Mouse (Mus musculus): Measurements from ENCODE around the gene Gstm7. TPM values are rescaled to one million over a fixed set of nuclear protein-coding genes. Genes with fewer than 3 reads are reported as not detected.

The Gstm7 gene
- total and polyA plus RNA-seq, 2 experiments from 2014 or later: 29.8 to 39.0 TPM

GRCm38 (mm10) chr3:107928691-107929090 lies 2.9 kb downstream of the Gstm7 start:
- Histone ChIP-seq H3K36me3 (ENCODE audit: insufficient read depth, low read length) (no peaks in the 10 kb centered on the region), H3K4me3 (ENCODE audit: low read length) (no peak overlapping the region), H3K4me2 (ENCODE audit: low read depth, low read length) (no peak overlapping the region), H3K27me3 (ENCODE audit: insufficient read depth, low read length) (no peaks in the 10 kb centered on the region), H3K9me3 (ENCODE audit: low read length) (no peaks in the 10 kb centered on the region), H3K27ac (no peak overlapping the region), H3K4me1 (ENCODE audit: insufficient read depth, low read length) (peaks cover 5% of the 10 kb centered on the region; the same call in 1 of the 2 replicates), H3K9ac (replicated peaks; ENCODE audit: low read length) (no peak overlapping the region)
- ATAC-seq: no peak
- TF ChIP-seq CTCF (IDR thresholded peaks at IDR 0.05; ENCODE audit: low read depth): no peak
- DNase-seq (ENCODE audit: low spot score): no peak
- 77% methylated on average over 11 of the region's 11 CpGs for WGBS

DNA sequence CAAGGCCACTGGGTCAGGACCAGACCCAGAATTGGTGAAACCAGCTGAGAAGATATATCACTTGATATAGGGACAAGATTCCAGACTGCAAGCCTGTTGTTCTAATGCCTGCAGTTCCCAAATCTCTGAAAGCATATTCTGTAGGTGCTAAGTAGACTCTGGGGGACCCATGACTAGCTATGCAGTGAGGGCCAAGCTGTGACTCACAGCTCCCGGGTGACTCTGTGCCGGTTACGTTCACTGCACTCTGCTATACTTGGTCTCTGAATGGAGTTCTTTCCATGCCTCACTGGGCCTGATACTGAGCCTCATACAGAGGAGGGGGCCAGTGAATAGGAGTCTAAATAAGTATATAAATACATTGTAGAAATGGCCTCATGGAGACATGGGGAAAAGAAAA lies 3.8 kb downstream of the Gstm7 start:
- DNase-seq (ENCODE audit: low spot score) (peak; percentile 4), ATAC-seq (no peak)
- Histone ChIP-seq H3K9ac (replicated peaks; ENCODE audit: low read length) (no peak overlapping the region), H3K36me3 (ENCODE audit: insufficient read depth, low read length) (no peaks in the 10 kb centered on the region), H3K9me3 (ENCODE audit: low read length) (no peaks in the 10 kb centered on the region), H3K4me2 (ENCODE audit: low read depth, low read length) (no peak overlapping the region), H3K4me1 (ENCODE audit: insufficient read depth, low read length) (peaks cover 5% of the 10 kb centered on the region; the same call in 1 of the 2 replicates), H3K4me3 (ENCODE audit: low read length) (no peak overlapping the region), H3K27me3 (ENCODE audit: insufficient read depth, low read length) (no peaks in the 10 kb centered on the region), H3K27ac (no peak overlapping the region)
- TF ChIP-seq CTCF (IDR thresholded peaks at IDR 0.05; ENCODE audit: low read depth): no peak
- 52% methylated on average over 3 of the region's 3 CpGs for WGBS

DNA sequence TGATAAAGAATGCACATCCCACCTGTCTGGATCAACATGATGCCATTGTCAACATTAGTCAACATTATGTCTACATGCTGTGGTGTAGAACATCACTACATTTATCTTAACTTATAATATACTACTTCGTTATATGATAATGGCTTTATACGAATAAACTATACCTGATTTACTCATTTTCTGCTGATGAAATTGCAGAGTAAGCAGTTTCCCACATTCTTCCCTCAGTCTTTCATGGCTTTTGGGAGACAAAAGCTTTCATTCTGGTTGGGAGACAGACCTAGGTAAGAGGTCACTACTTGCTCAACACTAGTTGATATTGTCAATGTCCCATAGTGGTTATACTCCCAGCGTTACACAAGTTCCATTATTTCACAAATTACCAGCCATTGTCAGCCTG lies 6.3 kb downstream of the Gstm7 start:
- H3K4me1 ChIP-seq (ENCODE audit: insufficient read depth, low read length): 0 out of 2 replicates have a peak, but pooled peaks cover 5% of the 10 kb centered on the region
- WGBS: 92% methylated on average over 3 of the region's 3 CpGs
- H3K27me3 ChIP-seq (ENCODE audit: insufficient read depth, low read length): no peaks in the 10 kb centered on the region
- H3K36me3 ChIP-seq (ENCODE audit: insufficient read depth, low read length): no peaks in the 10 kb centered on the region
- ATAC-seq (no peak), DNase-seq (ENCODE audit: low spot score) (no peak)
- TF ChIP-seq CTCF (IDR thresholded peaks at IDR 0.05; ENCODE audit: low read depth): no peak
- no peak overlapping the region for H3K4me3 ChIP-seq (ENCODE audit: low read length)
- H3K9ac ChIP-seq (replicated peaks; ENCODE audit: low read length): no peak overlapping the region
- H3K27ac ChIP-seq: no peak overlapping the region
- H3K9me3 ChIP-seq (ENCODE audit: low read length): no peaks in the 10 kb centered on the region
- H3K4me2 ChIP-seq (ENCODE audit: low read depth, low read length): no peak overlapping the region

GRCm38 (mm10) chr3:107920348-107920747 lies 11.3 kb downstream of the Gstm7 start:
- DNase-seq (ENCODE audit: low spot score): no peak
- Histone ChIP-seq H3K9me3 (ENCODE audit: low read length) (no peaks in the 10 kb centered on the region), H3K9ac (replicated peaks; ENCODE audit: low read length) (no peak overlapping the region), H3K4me1 (ENCODE audit: insufficient read depth, low read length) (no peaks in the 10 kb centered on the region), H3K4me3 (ENCODE audit: low read length) (no peak overlapping the region), H3K4me2 (ENCODE audit: low read depth, low read length) (no peak overlapping the region), H3K27me3 (ENCODE audit: insufficient read depth, low read length) (no peaks in the 10 kb centered on the region), H3K36me3 (ENCODE audit: insufficient read depth, low read length) (no peaks in the 10 kb centered on the region), H3K27ac (no peak overlapping the region)
- TF ChIP-seq CTCF (IDR thresholded peaks at IDR 0.05; ENCODE audit: low read depth): no peak
- ATAC-seq: no peak
- WGBS: 92% methylated on average over 5 of the region's 5 CpGs

GRCm38 (mm10) chr3:107917783-107918408 lies 13.7 kb downstream of the Gstm7 start:
- Histone ChIP-seq H3K36me3 (ENCODE audit: insufficient read depth, low read length) (no peaks in the 10 kb centered on the region), H3K4me2 (ENCODE audit: low read depth, low read length) (no peak overlapping the region), H3K4me3 (ENCODE audit: low read length) (no peak overlapping the region), H3K9ac (replicated peaks; ENCODE audit: low read length) (no peak overlapping the region), H3K27ac (no peak overlapping the region), H3K27me3 (ENCODE audit: insufficient read depth, low read length) (no peaks in the 10 kb centered on the region), H3K4me1 (ENCODE audit: insufficient read depth, low read length) (no peaks in the 10 kb centered on the region), H3K9me3 (ENCODE audit: low read length) (no peaks in the 10 kb centered on the region)
- WGBS: 59% methylated on average over 7 of the region's 7 CpGs
- TF ChIP-seq CTCF (IDR thresholded peaks at IDR 0.05; ENCODE audit: low read depth): peak; percentile 83
- peak; percentile 77 for ATAC-seq
- peak; percentile 86 for DNase-seq (ENCODE audit: low spot score)

- Histone ChIP-seq H3K9me3 (ENCODE audit: low read length) (no peaks in the 10 kb centered on the region), H3K4me1 (ENCODE audit: insufficient read depth, low read length) (no peaks in the 10 kb centered on the region), H3K9ac (replicated peaks; ENCODE audit: low read length) (no peak overlapping the region), H3K36me3 (ENCODE audit: insufficient read depth, low read length) (no peaks in the 10 kb centered on the region), H3K27ac (no peak overlapping the region), H3K27me3 (ENCODE audit: insufficient read depth, low read length) (no peaks in the 10 kb centered on the region), H3K4me3 (ENCODE audit: low read length) (no peak overlapping the region), H3K4me2 (ENCODE audit: low read depth, low read length) (no peak overlapping the region)
- peak; percentile 46 for TF ChIP-seq CTCF (IDR thresholded peaks at IDR 0.05; ENCODE audit: low read depth)
- DNase-seq (ENCODE audit: low spot score) (peak; percentile 12), ATAC-seq (0 out of 2 replicates have a peak, but pooled peaks have one; percentile 21)
- WGBS: 85% methylated on average over 3 of the region's 3 CpGs
These were observed 14.5 kb downstream of the Gstm7 start for GRCm38 (mm10) chr3:107917097-107917496.

DNA sequence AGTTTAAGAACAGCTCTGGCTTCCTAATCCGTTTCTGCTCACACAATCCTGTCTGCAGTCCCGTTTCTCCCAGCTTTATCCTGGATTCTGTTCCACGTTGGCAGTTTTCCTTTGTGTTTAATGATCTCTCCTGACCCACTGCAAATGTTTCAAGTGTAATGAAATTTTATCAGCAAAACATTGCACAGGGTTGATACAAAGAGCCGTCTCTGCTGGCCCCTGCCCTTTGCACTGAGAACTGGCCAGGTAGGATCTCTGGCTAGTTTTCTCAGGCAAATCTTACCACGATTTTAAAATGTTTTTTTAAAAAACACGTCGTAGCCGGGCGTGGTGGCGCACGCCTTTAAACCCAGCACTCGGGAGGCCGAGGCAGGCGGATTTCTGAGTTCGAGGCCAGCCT lies 14.9 kb downstream of the Gstm7 start:
- Histone ChIP-seq H3K36me3 (ENCODE audit: insufficient read depth, low read length) (no peaks in the 10 kb centered on the region), H3K9me3 (ENCODE audit: low read length) (no peaks in the 10 kb centered on the region), H3K27ac (no peak overlapping the region), H3K4me3 (ENCODE audit: low read length) (no peak overlapping the region), H3K4me2 (ENCODE audit: low read depth, low read length) (no peak overlapping the region), H3K4me1 (ENCODE audit: insufficient read depth, low read length) (no peaks in the 10 kb centered on the region), H3K27me3 (ENCODE audit: insufficient read depth, low read length) (no peaks in the 10 kb centered on the region), H3K9ac (replicated peaks; ENCODE audit: low read length) (no peak overlapping the region)
- TF ChIP-seq CTCF (IDR thresholded peaks at IDR 0.05; ENCODE audit: low read depth): no peak
- ATAC-seq: no peak
- no peak for DNase-seq (ENCODE audit: low spot score)
- 84% methylated on average over 15 of the region's 15 CpGs for WGBS
